Mouse (Mus musculus): Measurements from ENCODE around the gene Nampt.

Nampt gene

GRCm38 (mm10) chr12:32819416-32819815 is at the start of gene Nampt:
Nampt (plus strand) TSS chr12:32819545.
- DNase-seq (ENCODE audit: low read depth in 2 of 2, low spot score in 2 of 2), result no peak

- DNase-seq (ENCODE audit: low read depth in 2 of 2, low spot score in 2 of 2), result no peak
Measured at GRCm38 (mm10) chr12:32770766-32771165, 48.6 kb upstream of the Nampt start.

DNA sequence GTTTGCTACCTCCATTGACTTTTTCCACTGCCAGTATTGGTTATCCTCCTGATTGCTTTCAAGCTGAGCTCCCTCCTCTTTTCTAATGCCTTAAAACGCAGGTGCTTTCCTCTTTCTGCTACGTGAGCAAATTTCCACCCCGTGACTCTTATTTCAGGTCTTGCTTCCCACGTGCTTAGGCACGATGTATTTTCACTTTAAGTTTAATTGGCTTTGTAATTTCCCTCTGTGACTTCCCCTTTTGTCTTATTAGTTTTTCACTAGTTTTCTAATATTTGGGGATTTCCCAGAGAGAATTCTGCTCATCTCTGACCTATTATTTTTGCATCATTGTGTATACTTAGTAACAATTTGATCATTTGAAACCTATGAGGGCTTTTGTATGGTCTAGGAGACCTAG is 44.8 kb upstream of the Nampt start:
- DNase-seq (ENCODE audit: low read depth in 2 of 2, low spot score in 2 of 2), result no peak

DNA sequence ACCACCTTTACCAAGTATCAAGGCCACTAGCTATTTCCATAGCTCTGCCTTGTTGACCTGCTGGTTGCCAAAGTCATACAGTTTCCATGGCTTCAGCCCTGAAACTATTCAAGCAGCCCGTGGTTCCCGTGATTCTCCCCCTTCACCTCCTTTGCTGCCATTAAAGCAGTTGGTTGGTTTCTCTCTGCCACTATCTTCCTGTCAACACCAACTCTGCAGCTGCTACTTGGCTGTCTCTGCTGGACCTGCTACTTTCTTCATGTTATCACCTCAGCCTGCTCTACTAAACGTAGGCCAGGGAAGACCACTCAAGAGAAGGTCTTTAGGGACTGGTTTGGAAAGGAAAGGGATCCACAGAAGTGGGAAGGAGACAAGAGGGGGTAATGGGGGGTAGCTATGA is 30.3 kb upstream of the Nampt start:
- no peak for DNase-seq (ENCODE audit: low read depth in 2 of 2, low spot score in 2 of 2)

GRCm38 (mm10) chr12:32795765-32796471 is 23.4 kb upstream of the Nampt start:
- DNase-seq (ENCODE audit: low read depth in 2 of 2, low spot score in 2 of 2), result no peak

DNA sequence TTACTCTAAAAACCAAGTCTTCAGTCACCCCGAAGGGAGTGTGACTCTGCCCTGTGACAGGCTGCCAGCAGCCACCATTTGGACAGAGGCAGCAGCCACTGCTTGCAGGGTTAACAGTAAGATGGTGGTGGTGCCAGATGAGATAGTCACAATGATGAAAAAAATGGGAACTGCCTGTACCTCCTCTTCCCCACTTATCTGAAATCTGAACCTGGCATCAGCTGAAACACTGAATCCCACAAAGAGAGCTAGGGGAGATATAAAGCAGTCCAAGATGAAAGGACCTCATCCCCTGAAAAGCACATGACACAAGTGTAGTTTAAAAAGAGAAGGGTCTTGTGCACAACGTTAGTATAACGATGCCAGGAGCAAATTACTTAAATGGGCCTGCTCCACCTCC is 21.9 kb upstream of the Nampt start:
- no peak for DNase-seq (ENCODE audit: low read depth in 2 of 2, low spot score in 2 of 2)

DNA sequence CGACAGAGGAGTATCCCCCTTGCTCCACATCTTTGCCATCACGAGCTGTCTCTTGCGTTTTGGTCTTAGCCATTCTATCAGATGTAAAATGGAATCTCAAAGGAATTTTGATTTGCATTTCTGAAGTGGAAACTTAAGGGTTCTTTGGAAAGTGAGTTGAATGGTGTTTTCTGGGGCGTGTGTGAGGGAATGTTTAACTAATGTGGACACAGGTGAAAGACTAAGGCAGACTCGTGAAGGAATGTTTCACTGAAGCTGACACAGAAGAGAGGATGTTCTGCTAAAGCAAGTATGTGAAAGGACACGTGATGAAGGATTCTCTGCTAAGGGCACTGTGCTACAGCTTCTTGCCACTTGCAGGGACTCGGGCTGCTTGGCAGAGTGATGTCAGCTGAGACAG is 18.3 kb upstream of the Nampt start:
- DNase-seq (ENCODE audit: low read depth in 2 of 2, low spot score in 2 of 2), result no peak

- DNase-seq (ENCODE audit: low read depth in 2 of 2, low spot score in 2 of 2), result no peak
Measured at GRCm38 (mm10) chr12:32805559-32805958, 13.8 kb upstream of the Nampt start.

DNA sequence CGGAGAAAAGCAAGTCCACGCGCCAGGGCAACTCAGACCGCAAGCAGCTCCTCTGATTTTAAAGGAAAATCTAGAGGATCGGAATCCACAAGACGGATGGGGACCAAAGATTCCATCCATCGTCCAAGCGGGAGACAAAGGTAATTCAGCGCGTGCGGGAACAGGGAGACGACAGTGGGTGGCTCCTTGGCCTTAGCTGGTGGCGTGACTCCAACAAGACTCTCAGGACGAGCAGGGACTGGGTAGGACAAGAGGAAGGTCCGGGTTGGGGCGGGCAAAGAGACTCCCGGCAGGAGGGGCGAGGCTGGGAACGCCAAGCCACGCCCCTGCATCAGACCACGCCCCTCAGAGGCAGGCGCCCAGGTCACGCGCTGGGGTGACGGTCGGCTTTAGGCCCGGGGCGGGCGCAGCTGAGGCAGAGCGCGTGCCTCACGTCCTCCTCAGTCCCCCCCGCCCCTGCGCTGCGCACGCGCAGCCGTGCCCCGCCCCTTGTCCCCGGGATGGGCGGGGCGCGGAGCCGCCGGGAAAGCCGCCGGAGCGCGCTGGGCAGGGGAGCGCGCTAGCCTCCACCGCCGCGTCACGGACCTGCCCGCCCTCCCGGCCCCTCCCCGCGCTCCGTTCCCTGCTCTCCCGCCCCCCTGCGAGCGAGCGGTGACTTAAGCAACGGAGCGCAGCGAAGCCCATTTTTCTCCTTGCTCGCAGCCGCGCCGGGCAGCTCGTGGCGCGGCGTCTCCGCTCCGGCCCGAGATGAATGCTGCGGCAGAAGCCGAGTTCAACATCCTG is 669 bp downstream of the Nampt start:
- peak; percentile 94 to 96 for DNase-seq (ENCODE audit: low read depth in 2 of 2, low spot score in 2 of 2)

DNA sequence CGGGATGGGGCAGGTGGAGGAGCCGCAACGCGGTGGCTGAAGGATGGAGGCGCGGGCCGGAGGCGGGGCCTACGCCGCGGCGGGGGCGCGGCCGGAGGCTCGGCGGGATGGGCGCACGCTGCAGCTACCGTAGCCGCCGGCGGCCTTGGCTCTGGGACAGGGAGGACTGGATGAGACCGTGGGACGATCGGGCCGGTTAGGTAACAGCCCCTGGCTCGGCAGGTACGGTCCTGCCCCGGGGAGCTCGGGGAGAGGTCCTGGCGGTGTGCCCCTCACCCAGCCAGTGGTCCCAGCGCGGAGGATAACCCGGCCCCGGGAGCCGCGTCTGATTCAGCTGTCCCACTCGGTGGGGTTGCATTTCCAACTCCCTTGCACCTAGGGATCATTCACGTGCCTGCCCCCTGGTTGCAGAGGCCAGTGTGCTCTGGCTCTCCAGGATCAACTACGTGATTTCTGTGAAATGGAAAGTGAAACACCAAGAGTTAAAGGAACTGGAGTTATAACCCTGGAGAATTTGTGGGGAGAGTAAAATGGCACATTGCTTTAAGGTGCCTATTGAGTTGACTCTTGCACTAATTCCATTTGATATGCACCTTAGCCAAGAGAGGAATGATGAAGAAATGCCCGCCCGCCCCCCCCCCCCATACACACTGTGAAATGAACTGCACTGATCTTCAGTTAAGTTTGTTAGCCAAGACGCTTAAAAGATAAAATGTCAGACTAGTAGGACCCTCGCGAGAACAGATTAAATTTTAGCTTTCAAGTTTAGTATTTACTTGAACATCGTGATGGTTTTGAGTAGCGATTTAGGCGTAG is 1.6 kb downstream of the Nampt start:
- peak; percentile 43 to 44 for DNase-seq (ENCODE audit: low read depth in 2 of 2, low spot score in 2 of 2)

DNA sequence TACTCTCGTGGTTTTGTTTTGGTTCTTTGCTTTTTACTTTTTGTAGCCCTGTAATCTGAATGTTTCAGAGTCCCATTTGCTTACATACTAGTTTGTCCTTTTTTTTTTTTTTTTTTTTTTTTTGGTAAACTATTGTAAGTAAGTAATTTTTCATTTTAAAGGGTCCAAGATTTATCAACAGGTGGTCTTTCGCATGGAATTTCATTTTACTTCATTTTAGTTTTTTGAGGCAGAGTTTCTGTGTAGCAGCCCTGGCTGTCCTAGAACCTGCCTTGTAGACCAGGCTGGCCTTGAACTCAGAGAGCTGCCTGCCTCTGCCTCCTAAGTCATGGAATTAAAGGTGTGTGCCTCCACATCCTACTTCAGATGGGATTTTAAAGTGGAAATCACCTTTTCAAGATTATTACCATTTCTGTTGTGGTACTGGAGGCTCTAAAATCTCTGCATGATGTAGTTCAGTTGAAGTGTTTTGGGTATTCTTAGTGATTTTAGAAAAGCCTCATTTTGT is 2.2 kb downstream of the Nampt start:
- DNase-seq (ENCODE audit: low read depth in 2 of 2, low spot score in 2 of 2), result no peak

GRCm38 (mm10) chr12:32822066-32822465 is 2.7 kb downstream of the Nampt start:
- DNase-seq (ENCODE audit: low read depth in 2 of 2, low spot score in 2 of 2), result no peak

GRCm38 (mm10) chr12:32824586-32824985 is 5.2 kb downstream of the Nampt start:
- no peak for DNase-seq (ENCODE audit: low read depth in 2 of 2, low spot score in 2 of 2)

- DNase-seq (ENCODE audit: low read depth in 2 of 2, low spot score in 2 of 2), result peak; percentile 60 to 74
Measured at GRCm38 (mm10) chr12:32826971-32827370, 7.6 kb downstream of the Nampt start.

- DNase-seq (ENCODE audit: low read depth in 2 of 2, low spot score in 2 of 2), result no peak
Measured at GRCm38 (mm10) chr12:32828137-32828760, 8.9 kb downstream of the Nampt start.

DNA sequence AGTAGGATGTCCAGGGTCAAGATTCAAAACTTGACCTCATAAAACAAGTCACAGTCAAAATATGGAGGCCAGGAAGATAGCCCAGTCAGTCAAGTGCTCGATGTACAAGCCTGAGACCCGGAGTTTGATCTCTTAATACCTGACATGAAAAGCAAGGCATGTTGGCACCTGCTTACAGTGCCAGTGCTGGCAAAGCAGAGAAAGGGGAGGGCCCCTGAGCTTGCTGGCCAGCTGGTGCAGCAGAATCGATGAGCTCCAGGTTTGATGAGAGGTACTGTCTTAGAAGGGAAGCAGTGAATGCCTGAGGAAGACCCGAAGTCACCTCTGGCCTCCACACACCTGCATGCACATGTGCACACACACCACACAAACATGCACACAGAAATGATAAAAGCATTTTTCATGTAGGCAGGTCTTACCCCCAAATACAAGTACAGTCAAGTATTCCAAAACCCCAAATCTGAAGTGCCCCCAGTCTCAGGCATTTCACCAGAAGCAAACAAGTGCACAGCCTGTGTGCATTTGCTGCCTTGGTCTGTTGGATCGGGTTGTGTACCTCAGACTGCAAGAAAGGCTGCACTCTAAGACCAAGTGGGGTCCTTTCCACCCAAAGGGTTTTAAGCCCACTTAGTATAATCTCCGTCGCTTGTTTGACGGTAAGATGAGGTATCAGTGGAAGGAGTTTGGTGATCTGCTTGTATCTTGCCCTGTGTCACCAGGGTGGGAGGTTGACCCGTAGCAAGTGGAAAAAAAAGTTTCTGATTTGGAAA is 10.2 kb downstream of the Nampt start:
- no peak for DNase-seq (ENCODE audit: low read depth in 2 of 2, low spot score in 2 of 2)

DNA sequence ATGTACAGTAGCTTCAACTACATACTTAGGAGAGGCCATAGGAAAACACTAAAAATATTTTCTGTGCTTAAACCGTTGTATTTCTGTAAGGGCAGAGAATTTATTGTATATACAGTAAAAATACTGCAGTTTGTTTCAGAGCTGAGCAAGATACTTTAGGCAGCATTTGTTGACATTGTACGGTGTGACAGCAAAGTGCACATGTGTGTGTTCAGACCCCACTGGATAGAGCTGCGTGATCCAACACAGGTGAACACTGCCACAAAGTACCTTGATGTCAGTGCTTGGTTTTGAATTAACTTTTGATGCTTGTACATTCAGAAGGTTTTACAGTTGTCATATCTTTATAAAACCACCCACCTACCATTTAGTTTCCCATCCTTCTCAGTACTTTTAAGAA is 12.7 kb downstream of the Nampt start:
- DNase-seq (ENCODE audit: low read depth in 2 of 2, low spot score in 2 of 2), result no peak

- no peak for DNase-seq (ENCODE audit: low read depth in 2 of 2, low spot score in 2 of 2)
Measured at GRCm38 (mm10) chr12:32834781-32835180, 15.4 kb downstream of the Nampt start.

- DNase-seq (ENCODE audit: low read depth in 2 of 2, low spot score in 2 of 2), result no peak
Measured at GRCm38 (mm10) chr12:32835235-32835634, 15.9 kb downstream of the Nampt start.

DNA sequence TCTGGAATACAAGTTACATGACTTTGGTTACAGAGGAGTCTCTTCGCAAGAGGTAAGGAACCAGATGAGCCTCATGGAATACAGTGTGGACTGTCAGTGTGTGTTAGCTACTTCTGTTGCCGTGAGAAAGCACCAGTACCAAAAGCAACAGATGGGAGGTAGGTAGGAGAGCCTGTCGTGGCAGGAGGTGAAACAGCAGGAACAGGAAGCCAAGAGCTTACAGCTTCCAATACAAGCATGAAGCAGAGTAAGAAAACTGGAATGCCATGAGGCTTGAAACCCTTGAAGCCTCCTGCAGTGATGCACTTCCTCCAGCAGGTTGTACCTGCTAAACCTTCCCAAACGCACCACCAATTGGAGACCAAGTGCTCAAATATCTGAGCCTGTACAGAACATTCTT is 19.1 kb downstream of the Nampt start:
- no peak for DNase-seq (ENCODE audit: low read depth in 2 of 2, low spot score in 2 of 2)

All from CD8-positive naive resting alpha-beta T cell, adult 2 months (primary cell).